Mouse (Mus musculus) spleen, adult 12 weeks (tissue): Measurements from ENCODE around the gene Ythdf1.

Experiments used
- DNase-seq: peaks from one replicate; pipeline ENCODE4 v3.0.0; 2022; ENCODE audit warnings: low spot score

The Ythdf1 gene

DNA sequence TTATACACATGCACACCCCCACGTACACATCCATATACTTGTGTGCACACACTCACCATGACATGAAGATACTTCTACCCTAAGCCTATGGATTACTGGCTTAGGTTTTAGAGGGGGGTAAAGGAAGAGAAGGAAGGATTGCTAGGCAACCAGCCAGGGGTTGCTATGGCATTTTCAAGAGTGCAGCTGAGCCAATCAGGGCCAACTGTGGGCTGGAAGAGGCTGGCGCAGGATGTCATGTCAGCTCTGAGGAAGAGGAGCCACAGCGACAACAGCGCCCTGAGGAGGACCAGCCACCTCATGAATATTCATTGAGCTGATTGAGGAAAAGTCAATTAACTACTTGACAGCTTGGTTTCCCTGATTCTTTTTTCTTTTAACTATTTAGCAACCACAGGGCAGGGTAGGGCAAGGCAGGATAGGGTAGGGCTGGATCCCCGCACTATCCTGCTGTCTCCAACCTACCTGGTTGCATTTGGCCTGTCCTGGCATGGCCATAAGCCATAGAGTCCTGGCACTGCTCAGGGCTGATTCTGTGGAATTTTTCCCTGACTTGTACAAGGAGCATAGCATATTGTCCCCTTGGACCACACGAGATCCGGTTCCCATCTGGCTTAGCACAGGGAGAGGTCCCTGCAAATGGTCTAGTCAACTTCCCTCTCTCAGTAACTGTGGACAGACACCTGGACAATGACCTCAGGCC, 41.2 kb downstream of the Ythdf1 start:
- DNase-seq = no peak

DNA sequence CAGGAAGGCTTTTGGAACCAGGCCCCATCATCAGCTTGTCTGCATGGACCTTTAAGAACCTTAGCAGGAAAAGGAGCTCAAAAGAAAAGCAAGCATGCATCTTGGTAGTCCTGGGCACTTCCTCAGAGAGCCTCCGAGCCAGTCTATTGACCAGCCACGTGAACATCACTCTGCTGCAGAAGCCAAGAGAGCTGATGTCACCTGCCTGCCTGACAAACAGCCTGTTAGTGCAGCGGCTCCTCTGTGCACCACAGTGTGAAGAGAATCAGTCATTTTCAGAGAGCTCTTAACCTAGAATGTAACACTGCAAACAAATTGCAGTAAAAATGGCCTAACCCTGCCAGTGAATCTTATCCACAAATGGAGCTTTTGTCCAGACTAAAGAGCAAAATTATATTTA, 50.7 kb downstream of the Ythdf1 start:
- DNase-seq = no peak

DNA sequence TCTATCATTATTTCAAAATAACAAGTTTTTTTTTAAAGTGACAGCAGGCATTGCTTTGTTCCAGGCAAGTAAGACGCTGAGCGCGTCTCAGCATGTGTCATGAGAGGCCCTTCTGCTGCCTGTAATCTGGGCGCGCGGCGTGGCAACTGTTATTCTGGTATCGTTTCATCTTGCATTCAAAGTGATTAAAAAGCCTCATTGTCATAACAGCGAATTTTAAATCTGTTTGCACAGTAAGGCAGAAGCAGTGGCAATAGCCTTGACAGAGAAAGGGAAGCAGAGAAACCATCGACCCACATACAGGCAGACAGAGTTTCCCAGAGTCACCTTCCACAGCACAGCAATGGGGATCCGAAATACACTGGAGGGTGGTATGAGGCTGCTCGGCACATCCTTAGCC, 59.2 kb downstream of the Ythdf1 start:
- DNase-seq = no peak

DNA sequence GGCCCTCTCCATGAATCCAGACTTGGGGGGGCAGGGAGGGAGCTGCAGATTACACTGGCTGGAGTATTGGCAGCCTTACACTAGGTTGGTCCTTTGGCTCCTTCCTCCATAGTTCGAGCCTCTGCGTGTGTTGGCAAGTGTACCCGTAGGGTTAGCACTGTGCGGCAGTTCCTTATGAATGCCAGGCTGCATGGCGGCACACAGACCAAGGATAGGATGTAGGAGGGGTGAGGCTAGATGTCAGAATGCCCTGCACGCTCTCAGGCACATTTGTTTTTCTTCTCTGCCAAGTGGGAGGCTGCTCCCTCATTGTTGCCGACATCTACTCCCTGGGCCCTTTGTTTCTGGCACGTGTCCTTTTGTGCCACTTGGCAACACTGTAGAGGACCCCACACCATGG, 63.6 kb downstream of the Ythdf1 start:
- DNase-seq = no peak

DNA sequence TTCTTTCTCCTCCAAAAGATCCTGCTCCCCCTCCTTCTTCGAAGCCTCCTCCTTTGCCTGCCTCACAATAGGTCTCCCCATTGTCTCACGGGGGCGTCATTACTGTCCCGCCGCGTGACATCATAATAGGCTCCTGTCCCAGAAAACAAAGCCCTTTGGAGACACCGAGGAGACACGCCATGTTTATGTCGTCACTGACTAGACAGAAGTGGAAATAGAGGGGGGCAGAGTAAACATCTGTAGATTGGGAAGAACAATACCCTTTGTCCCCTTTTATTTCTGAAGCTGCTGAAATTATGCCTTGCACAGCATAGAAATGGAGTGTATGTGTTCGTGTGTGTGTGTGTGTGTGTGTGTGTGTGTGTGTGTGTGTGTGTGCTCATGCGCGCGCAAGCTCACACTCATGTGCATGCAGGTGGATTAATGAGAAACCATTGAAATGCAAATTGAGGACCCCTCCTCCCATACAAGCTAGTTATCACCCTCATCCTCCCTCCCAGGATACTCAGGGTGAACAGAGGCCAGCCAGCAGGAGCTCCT, 65.7 kb downstream of the Ythdf1 start:
- DNase-seq = no peak
